Mouse (Mus musculus): ENCODE results near the gene H2-Q6. TPM values are rescaled to one million over a fixed set of nuclear protein-coding genes. Genes with fewer than 3 reads are reported as not detected.

H2-Q6 gene
- 16.1 and 22.8 TPM in 2 replicates for total RNA-seq (2023)

DNA sequence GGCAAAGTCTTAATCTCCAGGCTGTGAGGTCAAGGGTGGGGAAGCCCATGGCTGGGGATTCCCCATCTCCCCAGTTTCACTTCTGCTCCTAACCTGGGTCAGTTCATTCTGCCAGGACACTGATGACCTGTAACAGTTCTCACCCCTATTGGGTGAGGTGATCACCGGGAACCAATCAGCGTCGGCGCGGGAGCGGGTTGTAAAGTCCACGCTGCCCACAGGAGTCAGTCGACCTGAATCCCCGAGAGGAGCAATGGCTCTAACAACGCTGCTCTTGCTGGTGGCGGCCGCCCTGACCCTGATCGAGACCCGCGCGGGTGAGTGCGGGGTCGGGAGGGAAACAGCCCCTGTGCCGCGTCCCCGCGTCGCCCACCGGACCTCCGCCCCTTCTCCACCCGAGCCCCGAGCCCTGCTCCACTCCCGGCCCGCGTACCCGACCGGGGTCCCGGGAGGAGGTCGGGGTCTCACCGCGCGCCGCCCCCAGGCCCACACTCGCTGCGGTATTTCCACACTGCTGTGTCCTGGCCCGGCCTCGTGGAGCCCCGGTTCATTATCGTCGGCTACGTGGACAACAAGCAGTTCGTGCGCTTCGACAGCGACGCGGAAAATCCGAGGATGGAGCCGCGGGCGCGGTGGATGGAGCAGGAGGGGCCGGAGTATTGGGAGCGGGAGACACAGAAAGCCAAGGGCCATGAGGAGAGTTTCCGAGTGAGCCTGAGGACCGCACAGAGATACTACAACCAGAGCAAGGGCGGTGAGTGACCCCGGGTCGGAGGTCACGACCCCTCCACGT, at the start of gene H2-Q6:
H2-Q6 (plus strand) TSS at position 227 of the 793 bp plus-strand sequence.

DNA sequence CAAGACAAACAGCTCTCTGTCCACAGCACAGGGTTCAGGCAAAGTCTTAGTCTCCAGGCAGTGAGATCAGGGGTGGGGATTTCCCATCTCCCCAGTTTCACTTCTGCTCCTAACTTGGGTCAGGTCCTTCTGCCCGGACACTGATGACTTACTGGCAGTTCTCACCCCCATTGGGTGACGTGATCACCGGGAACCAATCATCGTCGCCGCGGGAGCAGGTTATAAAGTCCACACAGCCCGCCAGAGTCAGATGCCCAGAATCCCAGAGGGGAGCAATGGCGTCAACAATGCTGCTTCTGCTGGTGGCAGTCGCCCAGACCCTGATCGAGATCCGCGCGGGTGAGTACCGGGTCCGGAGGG, 45.3 kb upstream of the H2-Q6 start, which contains the start of gene H2-Q4:
H2-Q4 (plus strand) TSS at position 249 of the 360 bp plus-strand sequence.

DNA sequence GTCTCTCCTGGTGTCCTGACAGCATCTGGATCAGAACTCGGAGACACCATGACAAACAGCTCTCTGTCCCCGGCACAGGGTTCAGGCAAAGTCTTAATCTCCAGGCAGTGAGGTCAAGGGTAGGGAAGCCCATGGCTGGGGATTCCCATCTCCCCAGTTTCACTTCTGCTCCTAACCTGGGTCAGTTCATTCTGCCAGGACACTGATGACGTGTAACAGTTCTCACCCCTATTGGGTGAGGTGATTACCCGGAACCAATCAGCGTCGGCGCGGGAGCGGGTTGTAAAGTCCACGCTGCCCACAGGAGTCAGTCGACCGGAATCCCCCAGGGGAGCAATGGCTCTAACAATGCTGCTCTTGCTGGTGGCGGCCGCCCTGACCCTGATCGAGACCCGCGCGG, 14.2 kb downstream of the H2-Q6 start, which contains the start of gene H2-Q7:
H2-Q7 (plus strand) TSS at position 271 of the 400 bp plus-strand sequence.

DNA sequence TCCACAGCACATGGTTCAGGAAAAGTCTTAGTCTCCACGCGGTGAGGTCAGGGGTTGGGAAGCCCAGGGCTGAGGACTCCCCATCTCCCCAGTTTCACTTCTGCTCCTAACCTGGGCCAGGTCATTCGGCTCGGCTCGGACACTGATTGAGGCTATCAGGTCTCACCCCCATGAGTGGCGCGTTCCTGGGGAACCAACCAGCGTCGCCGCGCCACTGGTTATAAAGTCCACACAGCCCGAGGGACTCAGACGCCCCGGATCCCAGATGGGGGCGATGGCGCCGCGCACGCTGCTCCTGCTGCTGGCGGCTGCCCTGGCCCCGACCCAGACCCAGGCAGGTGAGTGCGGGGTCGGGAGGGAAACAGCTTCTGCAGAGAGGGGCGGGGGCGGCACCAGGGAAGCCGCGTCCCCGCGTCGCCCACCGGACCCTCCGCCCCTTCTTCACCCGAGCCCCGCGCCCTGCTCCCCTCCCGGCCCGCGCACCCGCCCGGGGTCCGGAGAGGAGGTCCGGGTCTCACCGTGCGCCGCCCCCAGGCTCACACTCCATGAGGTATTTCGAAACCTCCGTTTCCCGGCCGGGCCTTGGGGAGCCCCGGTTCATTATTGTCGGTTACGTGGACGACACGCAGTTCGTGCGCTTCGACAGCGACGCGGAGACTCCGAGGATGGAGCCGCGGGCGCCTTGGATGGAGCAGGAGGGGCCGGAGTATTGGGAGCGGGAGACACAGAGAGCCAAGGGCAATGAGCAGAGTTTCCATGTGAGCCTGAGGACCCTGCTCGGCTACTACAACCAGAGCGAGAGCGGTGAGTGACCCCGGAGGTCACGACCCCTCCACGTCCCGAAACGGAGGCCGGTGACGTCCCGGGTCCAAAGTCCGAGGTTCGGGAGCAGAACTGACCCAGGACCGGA, 45.4 kb downstream of the H2-Q6 start, which contains the start of gene H2-Q10:
H2-Q10 (plus strand) TSS at position 248 of the 910 bp plus-strand sequence.

Other genes with a start within 250 kb of the H2-Q6 start
- gene Aif1, start 248.8 kb upstream of the H2-Q6 start, total RNA-seq (2023) = 10.8 and 14.1 TPM in 2 replicates
- gene Lst1, start 236.4 kb upstream of the H2-Q6 start, total RNA-seq (2023) = 410 and 626 TPM in 2 replicates
- 118 TPM in 2 replicates for gene Ltb, start 230.4 kb upstream of the H2-Q6 start, total RNA-seq (2023)
- gene Tnf, start 222.8 kb upstream of the H2-Q6 start, total RNA-seq (2023) = 115 TPM in 2 replicates
- not detected in 2 replicates for gene Lta, start 219.5 kb upstream of the H2-Q6 start, total RNA-seq (2023)
- gene Gm16181, start 204.0 kb upstream of the H2-Q6 start, total RNA-seq (2023) = 0.79 TPM in 1 of 2 replicates, not detected in the other
- 1.8 and 3.2 TPM in 2 replicates for gene Atp6v1g2, start 191.2 kb upstream of the H2-Q6 start, total RNA-seq (2023)
- gene Nfkbil1, start 189.1 kb upstream of the H2-Q6 start, total RNA-seq (2023) = 18.5 and 19.9 TPM in 2 replicates
- gene Ddx39b, start 183.1 kb upstream of the H2-Q6 start, total RNA-seq (2023) = 185 and 239 TPM in 2 replicates
- gene H2-D1, start 162.1 kb upstream of the H2-Q6 start, total RNA-seq (2023) = 1,574 and 1,649 TPM in 2 replicates
- gene H2-Q1, start 104.4 kb upstream of the H2-Q6 start, total RNA-seq (2023) = 5.9 and 6.8 TPM in 2 replicates
- gene H2-Q2, start 82.6 kb upstream of the H2-Q6 start, total RNA-seq (2023) = 7.6 and 11.1 TPM in 2 replicates
- gene H2-Q4, start 45.2 kb upstream of the H2-Q6 start, total RNA-seq (2023) = 116 and 118 TPM in 2 replicates
- gene H2-Q7, start 14.3 kb downstream of the H2-Q6 start, total RNA-seq (2023) = 16.3 and 24.6 TPM in 2 replicates
- gene H2-Q10, start 45.2 kb downstream of the H2-Q6 start, total RNA-seq (2023) = 79.5 and 93.8 TPM in 2 replicates
- gene Pou5f1, start 81.2 kb downstream of the H2-Q6 start, total RNA-seq (2023) = 1.0 and 1.4 TPM in 2 replicates
- gene Tcf19, start 92.0 kb downstream of the H2-Q6 start, total RNA-seq (2023) = 23.8 and 24.8 TPM in 2 replicates
- 10.9 and 20.1 TPM in 2 replicates for gene Cchcr1, start 92.2 kb downstream of the H2-Q6 start, total RNA-seq (2023)
- gene Psors1c2, start 108.4 kb downstream of the H2-Q6 start, total RNA-seq (2023) = not detected in 2 replicates
- not detected in 2 replicates for gene Cdsn, start 127.3 kb downstream of the H2-Q6 start, total RNA-seq (2023)
- gene 2300002M23Rik, start 142.6 kb downstream of the H2-Q6 start, total RNA-seq (2023) = not detected in 2 replicates
- gene Sfta2, start 176.7 kb downstream of the H2-Q6 start, total RNA-seq (2023) = not detected in 2 replicates
- gene Gm9573, start 201.8 kb downstream of the H2-Q6 start, total RNA-seq (2023) = not detected in 2 replicates
- not detected in 2 replicates for gene Mucl3, start 218.8 kb downstream of the H2-Q6 start, total RNA-seq (2023)
- gene Vars2, start 242.7 kb downstream of the H2-Q6 start, total RNA-seq (2023) = 5.3 and 11.6 TPM in 2 replicates
- 4.2 and 5.6 TPM in 2 replicates for gene Gtf2h4, start 248.9 kb downstream of the H2-Q6 start, total RNA-seq (2023)

All from neutrophil, adult 65 days (primary cell).